Mouse (Mus musculus): ENCODE measurements around the gene Prrx2. TPM values are rescaled to one million over a fixed set of nuclear protein-coding genes. Genes with fewer than 3 reads are reported as not detected.

Gene Prrx2
- polyA plus RNA-seq, 1 experiment from 2014 or later: 1.9 TPM

DNA sequence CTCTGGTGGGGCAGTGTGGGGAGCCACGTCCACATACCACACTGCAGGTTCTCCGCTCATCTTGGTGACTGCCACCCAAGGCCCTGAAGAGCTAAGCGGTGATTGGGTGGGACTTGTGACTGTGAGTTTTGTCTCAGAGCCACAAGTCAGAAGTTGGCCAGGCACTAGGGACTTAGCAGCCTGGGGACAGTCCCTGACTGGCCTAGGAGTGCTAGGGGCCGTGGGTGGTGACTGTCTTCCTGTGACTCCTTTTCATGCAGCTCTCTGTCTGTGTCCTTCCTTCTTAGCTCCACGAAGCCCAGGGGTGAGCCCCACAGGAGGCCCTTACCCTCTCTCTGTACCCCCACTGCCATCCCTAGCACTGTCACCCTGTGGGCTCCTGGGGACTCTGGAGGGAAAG is 14.9 kb upstream of the Prrx2 start:
- H3K4me1 ChIP-seq (replicated peaks; ENCODE audit: control insufficient read depth, insufficient read depth, low read length): 0 out of 2 replicates have a peak, but pooled peaks cover 7% of the 10 kb centered on the region
- 93% methylated on average over 5 of the region's 5 CpGs for WGBS
- H3K36me3 ChIP-seq (ENCODE audit: control insufficient read depth, insufficient read depth): peaks cover 42% of the 10 kb centered on the region
- no peak for ATAC-seq
- no peak overlapping the region for H3K9ac ChIP-seq (replicated peaks; ENCODE audit: low read depth, low read length)
- no peaks in the 10 kb centered on the region for H3K27me3 ChIP-seq (replicated peaks; ENCODE audit: control insufficient read depth, insufficient read depth, low read length)
- H3K4me3 ChIP-seq (replicated peaks; ENCODE audit: low read length): no peak overlapping the region
- H3K4me2 ChIP-seq (ENCODE audit: low read length): no peak overlapping the region
- H3K27ac ChIP-seq (ENCODE audit: low read length): no peak overlapping the region
- 0 out of 2 replicates have a peak, but pooled peaks cover 2% of the 10 kb centered on the region for H3K9me3 ChIP-seq (ENCODE audit: control insufficient read depth, low read length)

DNA sequence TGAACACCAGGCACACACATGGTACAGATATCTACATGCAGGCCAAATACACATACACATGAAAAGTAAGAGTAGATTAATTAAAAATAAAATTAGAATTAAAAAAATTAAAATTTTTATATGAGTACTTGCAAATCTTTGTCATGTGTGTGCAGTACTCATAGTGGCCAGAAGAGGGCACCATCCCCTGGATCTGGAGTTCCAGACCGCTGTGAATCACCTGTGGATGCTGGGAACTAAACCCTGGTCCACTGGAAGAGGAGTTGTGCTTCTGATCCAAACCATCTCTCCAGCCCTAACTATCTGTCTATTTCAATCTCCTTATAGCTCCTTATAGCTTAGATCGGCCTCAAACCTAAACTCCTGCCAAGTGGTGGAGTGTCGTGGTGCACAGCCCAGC is 13.7 kb upstream of the Prrx2 start:
- no peak overlapping the region for H3K27ac ChIP-seq (ENCODE audit: low read length)
- no peak overlapping the region for H3K9ac ChIP-seq (replicated peaks; ENCODE audit: low read depth, low read length)
- H3K4me3 ChIP-seq (replicated peaks; ENCODE audit: low read length): no peak overlapping the region
- no peaks in the 10 kb centered on the region for H3K27me3 ChIP-seq (replicated peaks; ENCODE audit: control insufficient read depth, insufficient read depth, low read length)
- 0 out of 2 replicates have a peak, but pooled peaks cover 2% of the 10 kb centered on the region for H3K9me3 ChIP-seq (ENCODE audit: control insufficient read depth, low read length)
- 96% methylated on average over 3 of the region's 3 CpGs for WGBS
- H3K4me2 ChIP-seq (ENCODE audit: low read length): no peak overlapping the region
- ATAC-seq: no peak
- H3K4me1 ChIP-seq (replicated peaks; ENCODE audit: control insufficient read depth, insufficient read depth, low read length): 0 out of 2 replicates have a peak, but pooled peaks cover 7% of the 10 kb centered on the region
- peaks cover 43% of the 10 kb centered on the region for H3K36me3 ChIP-seq (ENCODE audit: control insufficient read depth, insufficient read depth)

GRCm38 (mm10) chr2:30822460-30822859 is 12.3 kb upstream of the Prrx2 start:
- Histone ChIP-seq H3K4me3 (replicated peaks; ENCODE audit: low read length) (no peak overlapping the region), H3K4me2 (ENCODE audit: low read length) (no peak overlapping the region), H3K4me1 (replicated peaks; ENCODE audit: control insufficient read depth, insufficient read depth, low read length) (peaks cover 19% of the 10 kb centered on the region), H3K27ac (ENCODE audit: low read length) (no peak overlapping the region), H3K27me3 (replicated peaks; ENCODE audit: control insufficient read depth, insufficient read depth, low read length) (no peaks in the 10 kb centered on the region), H3K9me3 (ENCODE audit: control insufficient read depth, low read length) (0 out of 2 replicates have a peak, but pooled peaks cover 2% of the 10 kb centered on the region), H3K9ac (replicated peaks; ENCODE audit: low read depth, low read length) (no peak overlapping the region), H3K36me3 (ENCODE audit: control insufficient read depth, insufficient read depth) (peaks cover 43% of the 10 kb centered on the region)
- ATAC-seq: no peak
- 90% methylated on average over 8 of the region's 8 CpGs for WGBS

GRCm38 (mm10) chr2:30823385-30824153 is 11.2 kb upstream of the Prrx2 start:
- no peak overlapping the region for H3K9ac ChIP-seq (replicated peaks; ENCODE audit: low read depth, low read length)
- peak; percentile 47 for ATAC-seq
- no peak overlapping the region; the same call in 1 of the 2 replicates for H3K27ac ChIP-seq (ENCODE audit: low read length)

GRCm38 (mm10) chr2:30826825-30827748 is 7.7 kb upstream of the Prrx2 start:
- Histone ChIP-seq H3K27me3 (replicated peaks; ENCODE audit: control insufficient read depth, insufficient read depth, low read length) (no peaks in the 10 kb centered on the region), H3K27ac (ENCODE audit: low read length) (0 out of 2 replicates have a peak overlapping the region, but pooled peaks have one; percentile 24), H3K9me3 (ENCODE audit: control insufficient read depth, low read length) (no peaks in the 10 kb centered on the region), H3K4me2 (ENCODE audit: low read length) (peak overlapping the region; percentile 87), H3K4me1 (replicated peaks; ENCODE audit: control insufficient read depth, insufficient read depth, low read length) (peaks cover 22% of the 10 kb centered on the region), H3K4me3 (replicated peaks; ENCODE audit: low read length) (peak overlapping the region; percentile 95), H3K9ac (replicated peaks; ENCODE audit: low read depth, low read length) (peak overlapping the region; percentile 89), H3K36me3 (ENCODE audit: control insufficient read depth, insufficient read depth) (peaks cover 24% of the 10 kb centered on the region)
- 37% methylated on average over 26 of the region's 26 CpGs for WGBS
- ATAC-seq: no peak

More at GRCm38 (mm10) chr2:30823385-30824153, 11.2 kb upstream of the Prrx2 start:
- Histone ChIP-seq H3K27me3 (replicated peaks; ENCODE audit: control insufficient read depth, insufficient read depth, low read length) (no peaks in the 10 kb centered on the region), H3K4me1 (replicated peaks; ENCODE audit: control insufficient read depth, insufficient read depth, low read length) (peaks cover 22% of the 10 kb centered on the region), H3K36me3 (ENCODE audit: control insufficient read depth, insufficient read depth) (peaks cover 43% of the 10 kb centered on the region), H3K9me3 (ENCODE audit: control insufficient read depth, low read length) (0 out of 2 replicates have a peak, but pooled peaks cover 2% of the 10 kb centered on the region), H3K4me2 (ENCODE audit: low read length) (no peak overlapping the region), H3K4me3 (replicated peaks; ENCODE audit: low read length) (no peak overlapping the region)
- WGBS: 63% methylated on average over 13 of the region's 13 CpGs

- no peaks in the 10 kb centered on the region for H3K9me3 ChIP-seq (ENCODE audit: control insufficient read depth, low read length)
- H3K27ac ChIP-seq (ENCODE audit: low read length): 0 out of 2 replicates have a peak overlapping the region, but pooled peaks have one; percentile 24
- no peaks in the 10 kb centered on the region for H3K27me3 ChIP-seq (replicated peaks; ENCODE audit: control insufficient read depth, insufficient read depth, low read length)
- H3K36me3 ChIP-seq (ENCODE audit: control insufficient read depth, insufficient read depth): peaks cover 18% of the 10 kb centered on the region
- peak; percentile 93 for ATAC-seq
- H3K9ac ChIP-seq (replicated peaks; ENCODE audit: low read depth, low read length): peak overlapping the region; percentile 89
- peaks cover 22% of the 10 kb centered on the region for H3K4me1 ChIP-seq (replicated peaks; ENCODE audit: control insufficient read depth, insufficient read depth, low read length)
- under 1% methylated on average over 63 of the region's 63 CpGs for WGBS
- H3K4me2 ChIP-seq (ENCODE audit: low read length): peak overlapping the region; percentile 87
- H3K4me3 ChIP-seq (replicated peaks; ENCODE audit: low read length): peak overlapping the region; percentile 95
These were observed 6.9 kb upstream of the Prrx2 start for GRCm38 (mm10) chr2:30827749-30828475.

DNA sequence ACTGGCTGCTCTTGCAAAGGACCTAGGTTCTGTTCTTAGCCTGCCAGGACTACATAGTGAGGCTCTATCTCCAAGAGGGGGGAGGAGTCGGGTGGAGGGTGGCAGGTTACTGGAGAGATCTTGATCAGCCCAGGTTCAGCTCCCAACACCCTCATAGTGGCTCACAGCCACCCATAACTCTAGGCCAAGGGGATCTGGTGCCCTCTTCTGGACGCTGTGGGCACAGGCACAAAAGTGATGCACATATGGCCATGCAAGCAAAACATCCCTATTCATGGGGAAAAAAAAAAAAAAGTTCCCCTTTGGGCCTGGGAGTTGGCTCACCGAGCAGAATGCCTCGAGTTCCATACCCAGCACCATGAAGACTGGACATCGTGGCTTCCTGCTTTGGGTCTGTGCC is 5.5 kb upstream of the Prrx2 start:
- Histone ChIP-seq H3K36me3 (ENCODE audit: control insufficient read depth, insufficient read depth) (peaks cover 6% of the 10 kb centered on the region), H3K4me3 (replicated peaks; ENCODE audit: low read length) (no peak overlapping the region), H3K27me3 (replicated peaks; ENCODE audit: control insufficient read depth, insufficient read depth, low read length) (no peaks in the 10 kb centered on the region), H3K4me2 (ENCODE audit: low read length) (no peak overlapping the region), H3K4me1 (replicated peaks; ENCODE audit: control insufficient read depth, insufficient read depth, low read length) (peaks cover 15% of the 10 kb centered on the region), H3K9ac (replicated peaks; ENCODE audit: low read depth, low read length) (no peak overlapping the region), H3K27ac (ENCODE audit: low read length) (no peak overlapping the region), H3K9me3 (ENCODE audit: control insufficient read depth, low read length) (no peaks in the 10 kb centered on the region)
- no peak for ATAC-seq
- 36% methylated on average over 5 of the region's 5 CpGs for WGBS

GRCm38 (mm10) chr2:30830283-30830795 is 4.4 kb upstream of the Prrx2 start, which contains the start of gene Asb6:
Gene Asb6, minus strand, starts transcription at chr2:30830333.
- H3K27ac ChIP-seq (ENCODE audit: low read length): no peak within 1 kb of the TSS
- no peak within 1 kb of the TSS for H3K4me2 ChIP-seq (ENCODE audit: low read length)
- H3K4me3 ChIP-seq (replicated peaks; ENCODE audit: low read length): no peak within 1 kb of the TSS
- 4% methylated on average over 4 of the region's 4 CpGs for WGBS
- no peak within 1 kb of the TSS for H3K9ac ChIP-seq (replicated peaks; ENCODE audit: low read depth, low read length)
- H3K4me1 ChIP-seq (replicated peaks; ENCODE audit: control insufficient read depth, insufficient read depth, low read length): peaks cover 15% of the 10 kb centered on the region
- no peak for ATAC-seq
- H3K27me3 ChIP-seq (replicated peaks; ENCODE audit: control insufficient read depth, insufficient read depth, low read length): no peaks in the 10 kb centered on the region
- no peaks in the 10 kb centered on the region for H3K9me3 ChIP-seq (ENCODE audit: control insufficient read depth, low read length)
- H3K36me3 ChIP-seq (ENCODE audit: control insufficient read depth, insufficient read depth): peaks cover 3% of the 10 kb centered on the region
